Mouse (Mus musculus): Measurements from ENCODE around the gene Il27ra.

Il27ra gene

GRCm38 (mm10) chr8:84066291-84066930 is 24.0 kb upstream of the Il27ra start, which contains the start of gene Rfx1:
Rfx1 (plus strand) TSS chr8:84066834.
- DNase-seq (ENCODE audit: low read depth, low spot score): peak; percentile 100

GRCm38 (mm10) chr8:84065457-84066072 is 23.2 kb upstream of the Il27ra start:
- no peak for DNase-seq (ENCODE audit: low read depth, low spot score)

GRCm38 (mm10) chr8:84065037-84065436 is 22.6 kb upstream of the Il27ra start, which contains the start of gene Gm10643:
Gm10643 (minus strand) TSS chr8:84065137.
- DNase-seq (ENCODE audit: low read depth, low spot score): no peak

- no peak for DNase-seq (ENCODE audit: low read depth, low spot score)
Observed at GRCm38 (mm10) chr8:84063861-84064610, 21.6 kb upstream of the Il27ra start.

GRCm38 (mm10) chr8:84060245-84060644 is 17.9 kb upstream of the Il27ra start:
- DNase-seq (ENCODE audit: low read depth, low spot score): no peak

- peak; percentile 62 for DNase-seq (ENCODE audit: low read depth, low spot score)
Observed at GRCm38 (mm10) chr8:84059226-84059625, 16.8 kb upstream of the Il27ra start.

- no peak for DNase-seq (ENCODE audit: low read depth, low spot score)
Observed at GRCm38 (mm10) chr8:84057827-84058226, 15.4 kb upstream of the Il27ra start.

GRCm38 (mm10) chr8:84053229-84053628 is 10.8 kb upstream of the Il27ra start:
- DNase-seq (ENCODE audit: low read depth, low spot score): peak; percentile 73

GRCm38 (mm10) chr8:84052746-84053145 is 10.4 kb upstream of the Il27ra start:
- DNase-seq (ENCODE audit: low read depth, low spot score): no peak

GRCm38 (mm10) chr8:84048171-84048570 is 5.8 kb upstream of the Il27ra start:
- no peak for DNase-seq (ENCODE audit: low read depth, low spot score)

- peak; percentile 57 for DNase-seq (ENCODE audit: low read depth, low spot score)
Observed at GRCm38 (mm10) chr8:84046505-84046904, 4.1 kb upstream of the Il27ra start.

- DNase-seq (ENCODE audit: low read depth, low spot score): no peak
Observed at GRCm38 (mm10) chr8:84044900-84045299, 2.5 kb upstream of the Il27ra start, which contains the start of gene Rln3. Rln3 (minus strand) TSS chr8:84045000.

GRCm38 (mm10) chr8:84044103-84044502 is 1.7 kb upstream of the Il27ra start:
- DNase-seq (ENCODE audit: low read depth, low spot score): peak; percentile 65

GRCm38 (mm10) chr8:84042948-84043342 is 556 bp upstream of the Il27ra start:
- no peak for DNase-seq (ENCODE audit: low read depth, low spot score)

GRCm38 (mm10) chr8:84039050-84039449 is 3.3 kb downstream of the Il27ra start:
- DNase-seq (ENCODE audit: low read depth, low spot score): peak; percentile 93

GRCm38 (mm10) chr8:84038015-84038414 is 4.4 kb downstream of the Il27ra start:
- no peak for DNase-seq (ENCODE audit: low read depth, low spot score)

- DNase-seq (ENCODE audit: low read depth, low spot score): no peak
Observed at GRCm38 (mm10) chr8:84032777-84033176, 9.6 kb downstream of the Il27ra start.

- DNase-seq (ENCODE audit: low read depth, low spot score): no peak
Observed at GRCm38 (mm10) chr8:84029272-84029671, 13.1 kb downstream of the Il27ra start.

- peak; percentile 82 for DNase-seq (ENCODE audit: low read depth, low spot score)
Observed at GRCm38 (mm10) chr8:84027449-84027848, 14.9 kb downstream of the Il27ra start.

GRCm38 (mm10) chr8:84025863-84026262 is 16.5 kb downstream of the Il27ra start:
- peak; percentile 90 for DNase-seq (ENCODE audit: low read depth, low spot score)

- DNase-seq (ENCODE audit: low read depth, low spot score): peak; percentile 94
Observed at GRCm38 (mm10) chr8:84024171-84024570, 18.2 kb downstream of the Il27ra start.

GRCm38 (mm10) chr8:84023631-84024030 is 18.8 kb downstream of the Il27ra start:
- no peak for DNase-seq (ENCODE audit: low read depth, low spot score)
